19 mouse cellular contexts compared by ENCODE assay signal in the genomic region with DNA sequence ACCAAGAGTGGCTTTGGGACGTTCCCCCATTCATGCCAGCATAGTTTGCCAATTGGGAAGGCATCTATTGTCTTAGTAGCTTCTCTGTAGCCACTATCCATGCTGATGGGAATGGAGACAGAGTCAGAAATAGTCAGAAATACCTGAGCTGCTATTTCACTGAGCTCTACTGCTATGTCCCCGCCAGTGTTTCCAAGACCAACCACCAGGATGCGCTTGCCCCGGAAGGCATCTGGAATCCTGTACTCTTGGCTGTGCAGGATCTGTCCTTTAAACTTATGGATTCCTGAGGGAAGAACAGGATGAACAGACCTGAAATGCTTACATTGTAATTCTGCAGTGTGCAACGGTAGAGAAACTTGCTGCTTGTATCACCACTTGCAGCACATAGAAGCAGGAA. TPM values are rescaled to one million over a fixed set of nuclear protein-coding genes. Genes with fewer than 3 reads are reported as not detected.
A peak's percentile ranks its signal among the peaks of the same experiment; 100 is the strongest.
DNase-seq lines count a peak whose midpoint lies in the region; ATAC-seq and TF ChIP-seq lines count a peak whose summit lies in the region.
"Had no signal": no experiment of that assay in that cellular context is flagged by ENCODE, and none has a peak within 500 bp of the region (broad histone marks: within the 10 kb centered on the region; RNA-seq: fewer than 3 reads in every experiment).

No protein-coding gene starts in this region.

- no peak for TF ChIP-seq POLR2A in embryonic fibroblast, embryonic 13.5 days (IDR thresholded peaks at IDR 0.05; ENCODE audit: low read depth, low read length)

- no peaks in the 10 kb centered on the region for H3K9me3 ChIP-seq in heart, embryonic 10.5 days
- no peaks in the 10 kb centered on the region for H3K9me3 ChIP-seq in midbrain, postnatal 0 days (ENCODE audit: low read length)
- H3K9me3 ChIP-seq in midbrain, embryonic 16.5 days (replicated peaks; ENCODE audit: control insufficient read depth, low read length, poor library complexity, severe bottlenecking): no peaks in the 10 kb centered on the region
- H3K9me3 ChIP-seq: hindbrain, embryonic 15.5 days; limb, embryonic 12.5 days had no signal

- H3K36me3 ChIP-seq in heart, embryonic 10.5 days: no peaks in the 10 kb centered on the region
- H3K36me3 ChIP-seq in midbrain, postnatal 0 days (ENCODE audit: insufficient read depth, low read length): no peaks in the 10 kb centered on the region
- H3K36me3 ChIP-seq in midbrain, embryonic 16.5 days (ENCODE audit: control insufficient read depth, insufficient read depth, low read length): no peaks in the 10 kb centered on the region
- H3K36me3 ChIP-seq: hindbrain, embryonic 15.5 days; limb, embryonic 12.5 days had no signal

- H3K27ac ChIP-seq in heart, embryonic 10.5 days: no peak overlapping the region
- H3K27ac ChIP-seq in layer of hippocampus, adult 2 months: no peak overlapping the region
- no peak overlapping the region for H3K27ac ChIP-seq in midbrain, postnatal 0 days (ENCODE audit: low read depth, low read length)
- H3K27ac ChIP-seq in midbrain, embryonic 16.5 days (ENCODE audit: low read length): no peak overlapping the region
- H3K27ac ChIP-seq in embryonic fibroblast, embryonic 13.5 days (ENCODE audit: insufficient read depth, low read length): no peak overlapping the region
- H3K27ac ChIP-seq: hindbrain, embryonic 15.5 days; limb, embryonic 12.5 days had no signal

- ATAC-seq in midbrain, postnatal 0 days (ENCODE audit: low FRiP score): no peak
- no peak for ATAC-seq in midbrain, embryonic 16.5 days
- ATAC-seq: activated CD4-positive, CD25-positive, alpha-beta regulatory T cell, adult 4 months had no signal

- H3K4me3 ChIP-seq in heart, embryonic 10.5 days: no peak overlapping the region
- no peak overlapping the region for H3K4me3 ChIP-seq in layer of hippocampus, adult 2 months
- no peak overlapping the region for H3K4me3 ChIP-seq in midbrain, postnatal 0 days (ENCODE audit: low read depth, low read length)
- H3K4me3 ChIP-seq in midbrain, embryonic 16.5 days (ENCODE audit: low read depth, low read length): no peak overlapping the region
- H3K4me3 ChIP-seq in embryonic fibroblast, embryonic 13.5 days (ENCODE audit: insufficient read depth, low read length): no peak overlapping the region
- H3K4me3 ChIP-seq: hindbrain, embryonic 15.5 days; limb, embryonic 12.5 days; myocyte had no signal

- H3K4me2 ChIP-seq in midbrain, postnatal 0 days (ENCODE audit: low read depth, low read length, poor library complexity, severe bottlenecking): no peak overlapping the region
- no peak overlapping the region for H3K4me2 ChIP-seq in midbrain, embryonic 16.5 days (ENCODE audit: low read length)
- H3K4me2 ChIP-seq: hindbrain, embryonic 15.5 days; limb, embryonic 12.5 days had no signal

- H3K4me1 ChIP-seq in heart, embryonic 10.5 days: no peaks in the 10 kb centered on the region
- no peaks in the 10 kb centered on the region for H3K4me1 ChIP-seq in midbrain, postnatal 0 days (ENCODE audit: insufficient read depth, low read length)
- H3K4me1 ChIP-seq in midbrain, embryonic 16.5 days (ENCODE audit: control insufficient read depth, insufficient read depth, low read length): no peaks in the 10 kb centered on the region
- no peaks in the 10 kb centered on the region for H3K4me1 ChIP-seq in embryonic fibroblast, embryonic 13.5 days (ENCODE audit: control insufficient read depth, insufficient read depth, low read length)
- H3K4me1 ChIP-seq: hindbrain, embryonic 15.5 days; limb, embryonic 12.5 days had no signal

- peak; percentile 20 for DNase-seq in heart, embryonic 10.5 days (ENCODE audit: low spot score)
- DNase-seq in heart, adult 18-20 months: no peak
- DNase-seq in layer of hippocampus, adult 2 months (ENCODE audit: low spot score in 2 of 2): no peak
- DNase-seq in layer of hippocampus, postnatal 36 days: no peak
- no peak for DNase-seq in midbrain, postnatal 0 days (ENCODE audit: low spot score)
- no peak for DNase-seq in cerebellum, adult 9-10 months
- DNase-seq: adrenal gland, postnatal 25 days; cerebellum, postnatal 10 days; kidney, adult 9 months; thymus, postnatal 14 days had no signal

- WGBS in heart, embryonic 10.5 days: 57% methylated on average over 5 of the region's 5 CpGs
- WGBS in midbrain, postnatal 0 days: 54% methylated on average over 5 of the region's 5 CpGs
- 54% methylated on average over 5 of the region's 5 CpGs for WGBS in midbrain, embryonic 16.5 days

- TF ChIP-seq CTCF in layer of hippocampus, adult 2 months (conservative IDR thresholded peaks at IDR 0.05): peak; percentile 57
- peak; percentile 36 for TF ChIP-seq CTCF in midbrain, postnatal 0 days (IDR thresholded peaks at IDR 0.05)
- peak; percentile 15; the same call in 1 of the 2 replicates for TF ChIP-seq CTCF in embryonic fibroblast, embryonic 13.5 days (IDR thresholded peaks at IDR 0.05; ENCODE audit: borderline replicate concordance, insufficient read depth, low read length)

- no peak overlapping the region for H3K9ac ChIP-seq in midbrain, postnatal 0 days (replicated peaks; ENCODE audit: low read length, poor library complexity, severe bottlenecking)
- no peak overlapping the region for H3K9ac ChIP-seq in midbrain, embryonic 16.5 days (ENCODE audit: low read depth, low read length)
- H3K9ac ChIP-seq: hindbrain, embryonic 15.5 days; limb, embryonic 12.5 days had no signal

- H3K27me3 ChIP-seq in heart, embryonic 10.5 days (ENCODE audit: insufficient read depth, poor library complexity, severe bottlenecking): no peaks in the 10 kb centered on the region
- no peaks in the 10 kb centered on the region for H3K27me3 ChIP-seq in midbrain, postnatal 0 days (ENCODE audit: insufficient read depth, low read length)
- H3K27me3 ChIP-seq in midbrain, embryonic 16.5 days (ENCODE audit: control insufficient read depth, insufficient read depth, low read depth, low read length): no peaks in the 10 kb centered on the region
- H3K27me3 ChIP-seq: hindbrain, embryonic 15.5 days; limb, embryonic 12.5 days had no signal

RNA-seq across cellular contexts. Expression of a gene that starts 8.8 kb away (rescaled TPM):
- 0.08 TPM in 1 of 2 replicates, not detected in the other for polyA plus RNA-seq in heart, embryonic 10.5 days (2016; fragmentation: Nextera tagmentation; extraction: Ambion mirVana)
- not detected for total RNA-seq in heart, adult 18-20 months (2021)
- total RNA-seq in layer of hippocampus, adult 2 months (2021): not detected
- not detected for total RNA-seq in layer of hippocampus, postnatal 36 days (2021)
- 0.42 and 0.77 TPM in 2 replicates for total RNA-seq in midbrain, postnatal 0 days (2014; rRNA removed)
- polyA plus RNA-seq in midbrain, postnatal 0 days (2015; fragmentation: Nextera tagmentation; extraction: Ambion mirVana): 0.78 and 1.2 TPM in 2 replicates
- polyA plus RNA-seq in midbrain, embryonic 16.5 days (2015; fragmentation: Nextera tagmentation; extraction: Ambion mirVana): 0.38 and 0.81 TPM in 2 replicates
- not detected in 2 replicates for polyA plus RNA-seq in embryonic fibroblast, embryonic 13.5 days (2011; ENCODE audit: insufficient read length, low read depth, missing spikeins)
- total RNA-seq: MEL; neutrophil, adult 5-6 weeks had no signal
- polyA plus RNA-seq: activated CD4-positive, CD25-positive, alpha-beta regulatory T cell, adult 4 months; myocyte; stomach, embryonic 14.5 days had no signal
